Mouse (Mus musculus) forebrain, embryonic 11.5 days (tissue): Measurements from ENCODE around the gene Anxa1. TPM values are rescaled to one million over a fixed set of nuclear protein-coding genes. Genes with fewer than 3 reads are reported as not detected.
A peak's percentile ranks its signal among the peaks of the same experiment; 100 is the strongest.

Experiments
- ATAC-seq: fragments of 200-750 bp; cut with Nextera tagmentation; replicated peaks from 2 replicates; pipeline ENCODE4 v1.8.0; 2017; ENCODE audit warnings: moderate TSS enrichment; ENCODE audit not compliant: low FRiP score
- DNase-seq: peaks from one replicate; pipeline ENCODE4 v3.0.0-alpha.2; 2017; ENCODE audit warnings: low spot score
- H3K27ac ChIP-seq: fragments of 300-500 bp; sonication (generic); 2 replicates; pipeline ENCODE4 v1.5.1; 2014; ENCODE audit warnings: low read depth, low read length
- H3K27me3 ChIP-seq: fragments of 300-500 bp; sonication (generic); 2 replicates; pipeline ENCODE4 v1.6.1; 2014; ENCODE audit warnings: mild to moderate bottlenecking, low read length, mixed read lengths; ENCODE audit not compliant: control insufficient read depth, insufficient read depth
- H3K36me3 ChIP-seq: fragments of 300-500 bp; sonication (generic); 2 replicates; pipeline ENCODE4 v1.6.1; 2014; ENCODE audit warnings: mild to moderate bottlenecking, low read length, moderate library complexity, mixed read lengths; ENCODE audit not compliant: control insufficient read depth, insufficient read depth
- H3K4me1 ChIP-seq: fragments of 300-500 bp; sonication (generic); replicated peaks from 2 replicates; pipeline ENCODE4 v1.6.1; 2014; ENCODE audit warnings: low read length, mixed read lengths; ENCODE audit not compliant: control insufficient read depth, insufficient read depth
- H3K4me2 ChIP-seq: fragments of 300-500 bp; sonication (generic); 2 replicates; pipeline ENCODE4 v1.6.1; 2014; ENCODE audit warnings: low read depth, mild to moderate bottlenecking, low read length, moderate library complexity, mixed read lengths; ENCODE audit not compliant: severe bottlenecking
- H3K4me3 ChIP-seq: fragments of 300-500 bp; sonication (generic); 2 replicates; pipeline ENCODE4 v1.5.1; 2014; ENCODE audit warnings: low read depth, low read length
- H3K9ac ChIP-seq: fragments of 300-500 bp; sonication (generic); 2 replicates; pipeline ENCODE4 v1.6.1; 2014; ENCODE audit warnings: low read length
- H3K9me3 ChIP-seq: fragments of 300-500 bp; sonication (generic); 2 replicates; pipeline ENCODE4 v1.6.1; 2016; ENCODE audit warnings: low read length, mixed read lengths; ENCODE audit not compliant: control insufficient read depth
- WGBS: fragments of 180-500 bp; shearing (Covaris S2); extraction: QIAGEN DNeasy Blood & Tissue Kit; methylation state at CpG from one replicate; pipeline ENCODE4 v1.1.7; 2014; 5-methylcytosine and 5-hydroxymethylcytosine counted together
- polyA plus RNA-seq: library from polyadenylated mRNA; unstranded; fragments of >200 nt; fragmentation: Nextera tagmentation; extraction: Ambion mirVana; gene quantifications from 2 replicates; pipeline ENCODE4 v1.2.1, GENCODE M21; 2014

The Anxa1 gene
- polyA plus RNA-seq, 1 experiment from 2014 or later = 4.1 TPM

DNA sequence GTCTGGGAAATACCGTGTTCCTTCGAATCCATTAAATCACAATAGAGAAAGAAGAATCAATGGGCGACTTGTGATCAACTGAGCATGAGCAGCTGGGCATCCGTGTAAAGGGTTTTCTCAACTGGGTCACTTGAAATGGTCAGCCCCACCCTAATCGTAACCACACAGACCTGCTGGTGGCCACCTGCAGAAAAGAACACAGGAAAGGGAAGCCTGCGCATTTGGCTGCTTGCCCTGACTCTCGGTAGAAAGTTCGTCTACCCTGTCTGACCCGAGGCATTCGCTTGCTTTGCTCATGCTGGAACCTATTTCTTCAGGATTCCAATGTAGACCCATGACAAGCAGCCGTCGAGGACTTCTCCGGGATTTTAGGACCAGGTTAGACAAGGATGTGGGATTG is 25.8 kb downstream of the Anxa1 start:
- ATAC-seq (no peak), DNase-seq (no peak)
- 93% methylated on average over 13 of the region's 13 CpGs for WGBS
- H3K9me3 ChIP-seq = no peaks in the 10 kb centered on the region
- no peak overlapping the region for H3K27ac ChIP-seq
- no peak overlapping the region for H3K4me2 ChIP-seq
- H3K27me3 ChIP-seq = no peaks in the 10 kb centered on the region
- H3K36me3 ChIP-seq = no peaks in the 10 kb centered on the region
- no peak overlapping the region for H3K9ac ChIP-seq
- H3K4me3 ChIP-seq = no peak overlapping the region
- H3K4me1 ChIP-seq = no peaks in the 10 kb centered on the region

GRCm38 (mm10) chr19:20363221-20363620 is 27.5 kb downstream of the Anxa1 start:
- H3K27me3 ChIP-seq = no peaks in the 10 kb centered on the region
- ATAC-seq (no peak), DNase-seq (peak; percentile 52)
- H3K9ac ChIP-seq = no peak overlapping the region
- no peak overlapping the region for H3K27ac ChIP-seq
- no peaks in the 10 kb centered on the region for H3K9me3 ChIP-seq
- H3K4me1 ChIP-seq = no peaks in the 10 kb centered on the region
- no peak overlapping the region for H3K4me2 ChIP-seq
- WGBS = 69% methylated on average over 10 of the region's 10 CpGs
- H3K4me3 ChIP-seq = no peak overlapping the region
- H3K36me3 ChIP-seq = no peaks in the 10 kb centered on the region

GRCm38 (mm10) chr19:20361917-20362577 is 28.7 kb downstream of the Anxa1 start:
- H3K4me1 ChIP-seq = no peaks in the 10 kb centered on the region
- H3K27ac ChIP-seq = no peak overlapping the region
- H3K9me3 ChIP-seq = no peaks in the 10 kb centered on the region
- ATAC-seq = peak; percentile 83
- H3K4me2 ChIP-seq = no peak overlapping the region
- H3K4me3 ChIP-seq = no peak overlapping the region
- 49% methylated on average over 2 of the region's 2 CpGs for WGBS
- H3K36me3 ChIP-seq = no peaks in the 10 kb centered on the region
- no peaks in the 10 kb centered on the region for H3K27me3 ChIP-seq
- DNase-seq = no peak
- no peak overlapping the region for H3K9ac ChIP-seq

GRCm38 (mm10) chr19:20358679-20359078 is 32.1 kb downstream of the Anxa1 start:
- Histone ChIP-seq H3K9ac (no peak overlapping the region), H3K4me3 (no peak overlapping the region), H3K27me3 (no peaks in the 10 kb centered on the region), H3K27ac (no peak overlapping the region), H3K4me1 (no peaks in the 10 kb centered on the region), H3K9me3 (no peaks in the 10 kb centered on the region), H3K4me2 (no peak overlapping the region), H3K36me3 (no peaks in the 10 kb centered on the region)
- DNase-seq (no peak), ATAC-seq (no peak)
- WGBS = 89% methylated on average over 5 of the region's 5 CpGs

GRCm38 (mm10) chr19:20345317-20345917 is 45.3 kb downstream of the Anxa1 start:
- Histone ChIP-seq H3K4me3 (no peak overlapping the region), H3K36me3 (no peaks in the 10 kb centered on the region), H3K4me2 (no peak overlapping the region), H3K9me3 (no peaks in the 10 kb centered on the region), H3K27ac (no peak overlapping the region), H3K9ac (no peak overlapping the region), H3K27me3 (no peaks in the 10 kb centered on the region), H3K4me1 (no peaks in the 10 kb centered on the region)
- ATAC-seq (peak; percentile 77), DNase-seq (peak; percentile 88)
- WGBS = 13% methylated on average over 8 of the region's 8 CpGs

GRCm38 (mm10) chr19:20344511-20345316 is 46.0 kb downstream of the Anxa1 start:
- ATAC-seq = peak; percentile 88
- DNase-seq = peak; percentile 64
- H3K9ac ChIP-seq = no peak overlapping the region

GRCm38 (mm10) chr19:20344052-20344451 is 46.7 kb downstream of the Anxa1 start:
- no peak overlapping the region for H3K9ac ChIP-seq
- H3K27me3 ChIP-seq = no peaks in the 10 kb centered on the region
- no peak for DNase-seq
- H3K4me3 ChIP-seq = no peak overlapping the region
- no peaks in the 10 kb centered on the region for H3K4me1 ChIP-seq
- no peak for ATAC-seq
- no peaks in the 10 kb centered on the region; the same call in 1 of the 2 replicates for H3K9me3 ChIP-seq
- no peak overlapping the region for H3K4me2 ChIP-seq
- WGBS = 84% methylated on average over 10 of the region's 10 CpGs
- no peaks in the 10 kb centered on the region for H3K36me3 ChIP-seq
- H3K27ac ChIP-seq = no peak overlapping the region

More at GRCm38 (mm10) chr19:20344511-20345316, 46.0 kb downstream of the Anxa1 start:
- WGBS = 49% methylated on average over 11 of the region's 11 CpGs
- Histone ChIP-seq H3K9me3 (no peaks in the 10 kb centered on the region; the same call in 1 of the 2 replicates), H3K36me3 (no peaks in the 10 kb centered on the region), H3K27ac (no peak overlapping the region), H3K4me3 (no peak overlapping the region), H3K27me3 (no peaks in the 10 kb centered on the region), H3K4me2 (no peak overlapping the region), H3K4me1 (no peaks in the 10 kb centered on the region)
